Mouse (Mus musculus) large intestine, adult 2 months (tissue): Measurements from ENCODE around the gene Rassf2. TPM values are rescaled to one million over a fixed set of nuclear protein-coding genes. Genes with fewer than 3 reads are reported as not detected.

Source experiments
- DNase-seq: peaks from one replicate; pipeline ENCODE4 v3.0.0-alpha.2; 2012; ENCODE audit warnings: low read depth, low spot score
- WGBS: fragments of 180-500 bp; shearing (Covaris S2); methylation state at CpG from one replicate; pipeline ENCODE4 v1.1.7; 2018; 5-methylcytosine and 5-hydroxymethylcytosine counted together
- polyA plus RNA-seq: library from polyadenylated mRNA; depleted of rRNA; stranded (reverse); fragments of >200 nt; gene quantifications from 2 replicates; pipeline ENCODE4 v1.2.3, GENCODE M21; 2012

Gene Rassf2
- polyA plus RNA-seq, 1 experiment, result 10.2 TPM

GRCm38 (mm10) chr2:132008186-132008585 is 21.9 kb downstream of the Rassf2 start:
- WGBS, result 62% methylated on average over 4 of the region's 4 CpGs
- DNase-seq, result no peak

- no peak for DNase-seq
- WGBS, result 33% methylated on average over 6 of the region's 6 CpGs
Observed at GRCm38 (mm10) chr2:132007475-132007819, 22.6 kb downstream of the Rassf2 start.

- 71% methylated on average over 18 of the region's 18 CpGs for WGBS
- no peak for DNase-seq
Observed at GRCm38 (mm10) chr2:132006561-132007474, 23.2 kb downstream of the Rassf2 start.

GRCm38 (mm10) chr2:132005445-132005844 is 24.6 kb downstream of the Rassf2 start:
- no peak for DNase-seq
- 79% methylated on average over 4 of the region's 4 CpGs for WGBS

GRCm38 (mm10) chr2:132004495-132005136 is 25.4 kb downstream of the Rassf2 start:
- 71% methylated on average over 9 of the region's 9 CpGs for whole genome bisulfite sequencing
- DNase-seq, result no peak

GRCm38 (mm10) chr2:132003916-132004315 is 26.1 kb downstream of the Rassf2 start:
- no peak for DNase-seq
- WGBS, result 73% methylated on average over 5 of the region's 5 CpGs

- WGBS, result 59% methylated on average over 13 of the region's 13 CpGs
- no peak for DNase-seq
Observed at GRCm38 (mm10) chr2:132001696-132002334, 28.2 kb downstream of the Rassf2 start.

GRCm38 (mm10) chr2:131997356-131997755 is 32.7 kb downstream of the Rassf2 start:
- no peak for DNase-seq
- WGBS, result 18% methylated on average over 5 of the region's 5 CpGs

GRCm38 (mm10) chr2:131996369-131996768 is 33.7 kb downstream of the Rassf2 start:
- WGBS, result 88% methylated on average over 7 of the region's 7 CpGs
- no peak for DNase-seq

- WGBS, result 60% methylated on average over 12 of the region's 12 CpGs
- DNase-seq, result no peak
Observed at GRCm38 (mm10) chr2:131995742-131996141, 34.3 kb downstream of the Rassf2 start.

GRCm38 (mm10) chr2:131994971-131995370 is 35.1 kb downstream of the Rassf2 start:
- WGBS, result 89% methylated on average over 6 of the region's 6 CpGs
- no peak for DNase-seq

GRCm38 (mm10) chr2:131993563-131994088 is 36.4 kb downstream of the Rassf2 start:
- WGBS, result 43% methylated on average over 14 of the region's 14 CpGs
- no peak for DNase-seq

GRCm38 (mm10) chr2:131993151-131993550 is 36.9 kb downstream of the Rassf2 start:
- DNase-seq, result no peak
- 69% methylated on average over 4 of the region's 4 CpGs for WGBS

GRCm38 (mm10) chr2:131992487-131992886 is 37.6 kb downstream of the Rassf2 start:
- WGBS, result 75% methylated on average over 2 of the region's 2 CpGs
- DNase-seq, result no peak

GRCm38 (mm10) chr2:131988550-131988949 is 41.5 kb downstream of the Rassf2 start:
- 71% methylated on average over 2 of the region's 2 CpGs for WGBS
- DNase-seq, result no peak

- no peak for DNase-seq
- WGBS, result 44% methylated on average over 3 of the region's 3 CpGs
Observed at GRCm38 (mm10) chr2:131987950-131988349, 42.1 kb downstream of the Rassf2 start.

GRCm38 (mm10) chr2:131982546-131983196 is 47.4 kb downstream of the Rassf2 start:
- WGBS, result 5% methylated on average over 6 of the region's 6 CpGs
- peak; percentile 16 for DNase-seq

- DNase-seq, result no peak
- WGBS, result 44% methylated on average over 9 of the region's 9 CpGs
Observed at GRCm38 (mm10) chr2:131980866-131981265, 49.2 kb downstream of the Rassf2 start.

- WGBS, result 37% methylated on average over 3 of the region's 3 CpGs
- DNase-seq, result no peak
Observed at GRCm38 (mm10) chr2:131976663-131977062, 53.4 kb downstream of the Rassf2 start.

GRCm38 (mm10) chr2:131971098-131971497 is 59.0 kb downstream of the Rassf2 start:
- no peak for DNase-seq
- 48% methylated on average over 4 of the region's 4 CpGs for WGBS
